Mouse (Mus musculus) adrenal gland, postnatal 25 days (tissue): ENCODE results near the gene Defb23. TPM values are rescaled to one million over a fixed set of nuclear protein-coding genes. Genes with fewer than 3 reads are reported as not detected.
A peak's percentile ranks its signal among the peaks of the same experiment; 100 is the strongest.

Experiments used
- DNase-seq: peaks from one replicate; pipeline ENCODE4 v3.0.0; 2021; ENCODE audit warnings: mixed read lengths
- long read RNA-seq: library from polyadenylated mRNA; stranded (forward); transcript quantifications from one replicate; pipeline ENCODE4 v2.0.0, GENCODE M21; 2021
- total RNA-seq: library from RNA; stranded (reverse); gene quantifications from 2 replicates; pipeline ENCODE4 v1.2.3, GENCODE M21; 2021

Gene Defb23
- total RNA-seq: not detected in 2 replicates
- long read RNA-seq: 0 reads

DNA sequence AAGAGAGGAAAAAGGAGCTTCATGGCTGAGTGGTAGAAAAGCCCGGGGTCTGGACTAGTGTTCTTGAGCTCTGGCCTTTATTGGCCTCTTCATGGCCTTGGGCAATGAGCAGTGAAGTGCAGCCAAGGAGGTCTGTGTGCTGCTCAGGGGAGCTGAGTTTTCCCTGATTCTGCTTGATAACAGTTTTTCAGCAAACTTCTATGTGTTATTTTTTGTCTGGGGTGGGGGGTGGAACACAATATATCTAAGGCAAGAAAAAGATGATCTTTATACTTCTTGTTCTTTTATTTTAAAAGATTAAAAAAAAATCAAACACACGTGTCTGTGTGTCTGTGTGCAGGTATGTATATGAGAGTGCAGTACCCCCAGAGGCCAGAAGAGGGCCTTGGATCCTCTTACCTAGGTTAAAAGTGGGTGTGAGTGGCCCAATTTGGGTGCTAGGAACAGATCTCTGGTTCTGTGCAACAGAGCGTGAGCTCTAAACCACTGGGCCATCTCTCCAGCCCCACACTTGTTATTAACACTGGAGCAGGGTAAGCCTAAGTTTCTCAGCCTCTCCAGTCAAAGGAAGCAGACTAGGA, at the start of gene Defb23:
Gene Defb23 (minus strand): TSS at position 51 of the 581 bp plus-strand sequence.
- no peak for DNase-seq

DNA sequence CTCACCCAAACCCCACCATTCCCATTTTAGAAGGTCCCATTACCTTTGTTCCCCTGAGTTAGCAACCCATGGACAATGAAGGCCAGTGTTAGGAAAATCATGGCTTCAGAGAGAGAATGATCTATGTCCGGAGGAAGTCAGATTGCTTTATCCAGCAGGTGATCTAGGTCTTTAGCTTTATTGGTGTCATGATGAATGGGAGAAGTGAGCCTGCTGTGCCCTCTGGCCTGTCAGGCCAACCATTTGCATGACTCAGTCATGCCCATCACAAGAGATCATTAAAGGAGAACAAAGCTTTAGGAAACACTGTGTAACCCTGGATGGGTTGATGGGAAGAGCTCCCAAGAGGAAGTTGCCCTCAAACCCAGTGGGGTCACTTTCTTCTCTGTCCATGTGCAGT, 47.2 kb upstream of the Defb23 start, which contains the start of gene Defb26:
Gene Defb26 (minus strand): TSS at position 101 of the 400 bp plus-strand sequence.
- DNase-seq: no peak

DNA sequence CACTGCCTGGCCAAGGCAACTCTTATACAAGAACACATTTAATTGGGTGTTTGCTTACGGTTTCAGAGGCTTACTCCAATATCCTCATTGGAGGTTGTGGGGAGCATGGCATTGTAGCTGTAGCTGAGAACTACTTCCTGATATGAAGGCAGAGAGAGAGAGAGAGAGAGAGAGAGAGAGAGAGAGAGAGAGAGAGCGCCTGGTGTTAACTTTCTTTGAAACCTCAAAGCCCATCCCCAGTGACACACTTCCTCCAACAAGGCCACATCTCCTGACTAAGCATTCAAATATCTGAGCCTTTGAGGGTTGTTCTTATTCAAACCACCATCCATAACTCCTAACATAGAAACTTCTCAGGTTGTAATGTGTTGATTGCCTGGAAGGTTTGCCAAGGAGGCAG, 39.5 kb upstream of the Defb23 start:
- DNase-seq: no peak

DNA sequence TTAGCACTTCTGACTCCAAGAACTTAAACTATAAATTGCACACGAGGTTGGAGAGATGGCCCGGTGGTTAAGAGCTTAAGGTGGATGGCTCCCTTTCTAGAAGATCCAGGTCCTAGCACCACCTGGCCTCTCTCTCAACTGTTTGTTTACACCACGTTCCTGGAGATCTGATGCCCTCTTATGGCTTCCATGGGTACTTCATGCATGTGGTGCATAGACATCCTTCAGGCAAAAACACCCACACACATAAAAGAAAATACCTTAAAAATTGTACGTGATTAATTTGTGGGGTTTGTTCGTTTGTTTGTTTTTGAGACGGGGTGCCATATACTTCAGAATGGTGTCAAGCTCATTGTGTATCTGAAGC, 36.4 kb upstream of the Defb23 start:
- DNase-seq: no peak

DNA sequence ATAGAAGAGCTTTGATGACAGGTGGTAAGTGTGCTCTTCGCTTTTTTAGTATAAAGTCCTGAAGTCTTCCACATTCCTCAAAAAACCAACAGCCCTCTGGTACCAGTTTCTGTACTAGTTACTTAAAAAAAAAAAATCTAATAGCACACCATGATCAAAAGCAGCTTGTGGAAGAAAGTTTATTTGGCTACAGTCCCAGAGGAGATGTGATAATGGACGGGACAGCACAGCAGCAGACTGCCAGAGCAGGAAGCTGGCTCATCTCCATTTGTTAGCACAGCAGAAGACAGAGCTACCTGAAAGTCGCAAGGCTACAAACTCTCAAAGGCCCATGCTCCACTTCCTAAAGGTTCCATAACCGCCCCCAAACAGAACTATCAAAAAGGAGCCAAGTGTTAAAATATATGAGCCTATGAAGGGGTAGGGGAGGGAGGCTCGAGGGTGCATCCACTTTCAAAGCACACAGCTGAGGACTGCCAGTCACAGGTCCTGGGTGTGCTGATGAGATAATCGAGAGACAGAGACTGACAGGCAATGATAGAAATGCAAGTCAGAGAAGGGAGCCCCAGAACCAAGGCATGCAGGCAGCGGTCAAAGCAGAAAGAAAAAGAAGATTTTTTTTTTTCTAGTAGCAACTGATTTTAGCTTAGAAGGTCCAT, 35.9 kb upstream of the Defb23 start:
- no peak for DNase-seq

DNA sequence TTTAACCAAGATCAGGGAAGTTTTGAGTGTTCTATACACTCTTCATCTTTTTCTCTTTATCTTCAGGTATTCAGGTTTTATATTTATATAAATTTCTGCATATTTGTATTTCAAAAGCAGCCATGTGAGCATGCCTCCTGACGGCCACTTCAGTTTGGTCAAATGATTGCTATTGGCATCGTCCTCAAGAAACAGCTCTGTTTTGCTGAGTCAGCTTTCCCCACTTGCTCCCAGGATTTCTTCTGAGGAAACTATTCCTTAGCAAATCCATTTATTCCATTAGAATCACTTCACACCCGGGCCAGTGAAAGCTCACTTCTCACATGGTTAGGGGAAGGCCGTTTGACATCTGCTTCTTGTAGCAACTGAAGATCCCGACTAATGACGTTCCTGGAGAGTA, 33.6 kb upstream of the Defb23 start:
- no peak for DNase-seq

DNA sequence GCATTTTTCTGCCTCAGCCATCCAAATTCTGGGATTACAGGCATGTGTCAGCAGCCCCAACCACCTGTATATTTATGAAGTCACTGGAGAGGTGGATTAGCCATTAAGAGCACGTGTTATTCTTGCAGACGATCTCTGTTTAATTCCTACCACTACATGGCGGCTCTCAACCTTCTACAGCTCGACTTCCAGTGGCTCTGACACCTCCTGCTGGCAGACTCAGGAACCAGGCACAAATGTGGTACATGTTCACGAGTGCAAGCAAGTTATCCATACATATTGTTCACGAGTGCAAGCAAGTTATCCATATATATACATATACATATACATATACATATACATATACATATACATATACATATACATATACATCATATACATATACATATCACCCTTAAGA, 28.7 kb upstream of the Defb23 start:
- DNase-seq: no peak

DNA sequence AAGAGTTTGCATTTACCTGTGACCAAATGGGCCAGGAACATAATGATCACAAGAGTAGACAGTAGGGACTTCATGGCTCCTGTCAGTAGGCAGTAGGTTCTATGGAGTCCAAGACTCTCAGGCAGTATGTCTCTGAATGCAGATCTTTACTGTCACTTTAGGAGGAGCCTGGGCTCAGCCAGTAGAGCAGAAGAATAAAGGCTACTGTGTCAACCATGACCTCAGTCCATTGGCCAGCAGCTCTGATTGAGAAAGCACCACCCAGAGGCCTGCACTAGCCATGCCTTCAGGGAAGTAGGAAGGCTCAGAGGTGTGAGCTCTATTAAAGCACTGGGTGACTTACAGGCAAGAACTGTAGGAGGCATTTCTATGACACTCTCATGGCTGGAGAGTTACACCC, 25.6 kb upstream of the Defb23 start, which contains the start of gene Defb22:
Gene Defb22 (minus strand): TSS at position 101 of the 400 bp plus-strand sequence.
- no peak for DNase-seq

DNA sequence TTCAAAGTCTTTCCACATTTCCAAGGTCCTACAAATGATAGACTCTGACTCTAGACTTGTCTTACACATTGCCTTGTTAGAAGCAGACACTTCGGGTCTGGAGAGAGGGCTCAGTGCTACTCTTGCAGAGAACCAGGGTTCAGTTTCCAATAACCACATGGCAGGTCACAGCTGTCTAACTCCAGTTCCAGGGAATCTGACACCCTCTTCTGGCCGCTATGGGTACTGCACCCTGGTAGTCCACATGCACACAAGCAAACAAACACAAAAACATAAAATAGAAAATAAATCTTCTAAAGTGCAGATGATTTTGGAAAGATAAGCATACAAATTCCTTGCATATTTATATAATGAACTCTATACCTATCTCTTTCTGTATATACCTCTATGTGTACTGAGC, 22.6 kb upstream of the Defb23 start:
- DNase-seq: no peak

DNA sequence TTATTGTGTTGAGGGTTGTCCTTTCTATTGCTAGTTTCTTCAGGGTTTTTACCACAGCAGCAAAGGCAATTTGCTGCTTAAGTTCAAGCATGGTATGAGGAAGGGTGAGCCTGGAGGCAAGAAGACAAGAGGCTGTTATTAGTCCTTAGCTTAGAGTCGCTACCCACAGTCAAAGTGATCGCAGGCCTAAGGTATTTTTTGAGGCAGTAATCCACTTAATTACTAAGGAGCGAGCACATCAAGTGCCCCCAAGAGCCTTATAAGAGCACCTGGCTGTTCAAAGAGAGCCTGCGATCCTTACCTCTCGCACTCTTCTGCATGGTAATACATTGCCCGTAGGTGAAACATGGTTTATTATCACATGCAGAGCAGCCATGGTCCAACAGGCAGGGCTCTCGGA, 17.3 kb upstream of the Defb23 start:
- DNase-seq: no peak

DNA sequence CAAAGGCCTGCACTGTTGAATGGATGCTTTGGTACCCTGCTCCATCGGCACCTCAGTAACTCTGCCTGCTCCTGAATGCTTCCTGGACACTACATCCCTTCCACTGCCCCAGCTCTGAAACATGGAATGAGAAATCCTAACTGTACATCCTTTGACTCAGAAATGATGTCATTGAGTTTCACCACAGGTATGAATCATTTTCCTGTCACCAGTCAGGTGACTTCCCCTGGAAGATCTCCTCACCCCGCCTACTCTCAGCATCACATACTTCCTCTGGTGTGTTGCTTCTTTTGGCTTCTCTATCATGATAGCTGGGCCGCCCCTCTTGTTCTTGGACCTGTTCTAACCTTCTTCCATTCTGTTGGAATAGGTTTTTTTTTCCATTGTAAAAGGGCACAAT, 16.5 kb upstream of the Defb23 start:
- no peak for DNase-seq

DNA sequence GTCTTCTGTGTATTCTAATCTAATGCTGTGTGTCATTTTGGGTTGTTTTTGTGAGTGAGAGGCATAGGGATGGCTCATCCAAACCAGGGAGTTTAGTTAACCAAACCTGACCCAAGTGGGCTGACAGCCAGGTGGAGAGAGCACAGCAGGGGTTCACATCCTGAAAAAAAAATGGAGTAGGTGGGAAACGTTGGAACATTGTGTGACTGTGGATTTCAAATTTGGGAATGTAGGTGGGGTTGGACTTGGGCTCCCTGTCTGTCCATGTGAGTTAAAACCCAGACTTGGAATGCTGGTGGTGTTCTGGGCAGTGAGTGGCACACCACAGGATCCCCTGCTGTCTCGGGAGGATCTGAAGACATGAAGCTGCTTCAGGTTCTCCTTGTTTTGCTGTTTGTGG, 12.3 kb upstream of the Defb23 start, which contains the start of gene Defb20:
Gene Defb20 (plus strand): TSS at position 301 of the 400 bp plus-strand sequence.
- DNase-seq: no peak

DNA sequence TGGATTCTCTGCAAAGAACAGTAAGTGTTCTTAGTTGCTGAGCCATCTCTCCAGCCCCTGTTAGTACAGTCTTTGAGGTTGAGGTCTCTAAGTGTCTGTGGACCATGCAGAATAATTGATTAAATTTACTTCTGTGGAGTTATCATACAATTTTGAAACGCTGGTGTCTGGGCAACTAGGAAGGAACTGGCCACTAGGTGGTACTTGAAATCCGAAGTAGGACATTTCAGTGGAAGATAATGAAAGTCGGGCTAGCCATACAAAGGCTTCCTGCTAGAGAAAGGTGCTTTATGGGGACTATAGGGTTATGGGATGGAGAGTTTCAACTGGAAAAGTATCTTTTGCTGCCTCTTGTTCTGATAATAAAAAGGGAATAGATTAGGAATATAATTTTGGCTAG, 8.0 kb upstream of the Defb23 start:
- no peak for DNase-seq

DNA sequence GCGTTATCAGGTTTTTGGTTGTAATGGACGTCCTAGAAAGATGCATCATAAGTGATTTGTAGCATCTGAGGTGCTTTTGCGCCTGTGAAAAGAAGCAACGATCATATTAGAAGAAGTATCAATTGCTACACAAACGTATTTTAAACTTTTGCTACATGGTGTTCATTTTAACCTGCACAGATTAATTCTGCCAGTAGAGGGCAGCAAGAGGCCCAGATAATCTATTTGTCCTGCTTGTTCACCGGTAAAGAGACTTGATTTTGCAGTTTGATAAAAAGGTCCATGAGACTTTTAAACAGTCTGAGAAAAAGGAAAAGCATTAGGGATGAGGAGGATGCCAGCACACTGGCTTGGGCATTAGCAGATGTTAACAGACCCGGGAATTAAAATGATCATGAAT, 6.6 kb upstream of the Defb23 start:
- DNase-seq: peak; percentile 14

DNA sequence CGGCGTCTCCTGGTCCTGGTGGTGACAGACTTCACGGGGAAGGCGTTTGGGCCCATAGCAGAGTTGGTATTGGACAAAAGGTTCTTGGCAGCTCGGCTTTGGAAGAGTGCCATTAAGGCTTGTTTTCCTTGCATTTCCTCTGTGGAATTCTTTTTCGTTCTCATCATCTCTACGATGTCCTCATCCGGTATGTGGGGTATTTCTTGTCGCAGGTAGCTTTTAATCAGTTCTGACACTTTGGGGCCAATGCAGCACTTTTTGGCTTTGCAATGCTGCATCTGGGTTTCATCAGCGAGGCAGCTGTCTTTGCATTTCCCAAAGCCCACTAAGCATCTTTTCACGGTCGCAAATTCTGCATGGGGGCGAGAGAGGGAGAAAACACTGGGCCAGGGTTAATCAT, 5.2 kb downstream of the Defb23 start:
- no peak for DNase-seq

DNA sequence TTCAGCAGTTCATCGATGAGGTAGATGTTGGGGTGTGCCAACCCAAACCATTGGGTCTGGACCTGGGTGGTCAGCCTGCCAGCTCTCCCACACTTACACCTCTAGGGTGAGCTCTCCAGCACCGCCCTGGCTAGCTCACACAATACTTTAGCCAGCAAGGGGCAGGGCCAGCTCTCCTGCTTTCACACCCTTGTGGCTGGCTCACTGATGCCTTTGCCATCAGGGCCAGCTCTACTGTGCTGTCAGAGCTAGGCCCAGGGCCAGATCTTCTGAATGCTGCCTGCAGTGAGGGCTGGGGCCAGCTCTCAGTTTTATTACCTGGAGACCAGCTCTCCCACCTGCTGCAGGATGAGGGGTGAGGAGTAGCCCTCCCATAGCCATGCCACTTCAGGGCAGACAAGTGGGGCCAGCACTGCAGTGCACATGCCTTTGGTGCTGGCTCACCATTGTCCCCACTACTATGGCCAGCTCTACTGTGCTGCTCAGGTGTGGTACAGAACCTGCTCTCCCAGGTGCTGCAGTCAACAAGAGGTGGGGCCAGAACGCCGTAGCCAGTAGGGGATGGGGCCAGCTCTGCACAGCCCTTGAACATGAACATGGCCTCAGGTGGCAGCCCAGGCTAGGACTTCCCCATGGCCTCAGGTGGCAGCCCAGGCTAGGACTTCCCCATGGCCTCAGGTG, 12.2 kb downstream of the Defb23 start:
- no peak for DNase-seq

DNA sequence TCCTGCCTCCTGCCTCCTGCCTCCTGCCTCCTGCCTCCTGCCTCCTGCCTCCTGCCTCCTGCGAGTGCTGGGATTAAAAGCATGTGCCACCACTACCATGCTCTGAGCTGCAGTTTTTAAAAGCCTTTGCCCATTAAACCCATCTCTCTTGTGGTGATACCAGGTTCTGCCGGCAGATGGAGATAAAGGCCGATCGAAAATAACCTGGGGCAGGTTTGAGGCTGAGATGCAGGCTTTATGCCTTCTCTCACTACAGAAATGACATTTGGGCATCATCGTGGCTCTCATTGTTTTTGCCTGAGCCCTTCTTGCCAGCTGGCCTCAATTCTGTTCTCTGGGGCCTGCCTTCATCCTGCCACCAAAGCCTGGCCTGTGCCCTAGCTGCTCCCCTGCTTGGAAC, 14.2 kb downstream of the Defb23 start:
- peak; percentile 60 for DNase-seq

DNA sequence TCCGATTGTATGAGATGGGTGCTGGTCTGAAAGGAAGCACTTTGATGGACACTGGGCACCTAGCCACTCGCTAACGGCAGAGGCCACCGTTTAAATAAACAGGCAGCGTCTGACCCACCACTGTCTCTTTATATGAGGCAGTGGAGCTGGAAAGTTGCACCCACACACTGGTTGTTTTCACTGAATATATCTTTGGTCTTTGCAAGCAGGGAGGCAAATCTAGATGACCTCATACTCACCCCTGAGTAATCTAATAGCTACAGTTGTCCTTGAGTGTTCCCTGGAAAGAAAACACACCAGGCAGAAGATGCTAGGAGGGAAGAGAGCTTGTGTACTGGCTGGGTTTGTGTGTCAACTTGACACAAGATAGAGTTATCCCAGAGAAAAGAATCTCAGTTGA, 17.0 kb downstream of the Defb23 start:
- DNase-seq: no peak

DNA sequence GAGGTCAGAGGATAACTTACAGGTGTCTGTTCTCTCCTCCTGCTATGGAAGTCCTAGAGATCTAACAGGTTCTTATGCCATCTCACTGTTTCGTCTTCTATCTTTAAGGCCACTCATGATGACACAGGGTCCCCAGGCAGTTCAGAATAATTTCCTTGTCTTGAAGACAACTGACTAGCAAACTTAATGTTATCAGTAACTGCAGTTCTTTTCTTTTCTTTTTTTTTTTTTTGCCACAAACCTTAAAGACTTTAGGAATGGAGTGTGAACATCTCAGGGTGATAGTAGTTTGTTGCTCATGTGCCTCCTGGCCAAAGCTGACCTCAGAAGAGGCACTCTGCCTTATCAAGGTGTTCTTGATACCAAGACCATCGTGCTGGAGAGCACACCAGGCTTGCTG, 17.8 kb downstream of the Defb23 start:
- no peak for DNase-seq

DNA sequence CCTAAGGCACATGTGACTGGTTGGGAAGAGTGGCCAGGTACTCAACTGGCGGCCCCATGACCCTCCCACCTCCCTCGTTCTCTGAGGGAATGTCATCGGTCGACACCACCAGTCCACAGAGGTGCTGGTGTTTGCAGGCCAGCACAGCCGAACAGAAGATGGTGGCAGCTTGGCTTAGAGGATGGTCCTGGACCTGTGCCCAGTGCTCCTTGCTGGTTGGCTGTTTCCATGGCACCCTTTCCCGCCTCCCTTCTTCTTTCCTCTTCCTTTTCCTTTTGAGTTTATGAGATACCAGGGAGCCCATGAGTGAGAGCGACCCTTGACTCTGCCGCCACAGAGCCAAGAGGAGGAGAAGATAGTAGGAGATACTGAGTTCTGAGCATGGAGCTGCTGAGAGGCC, 21.1 kb downstream of the Defb23 start:
- DNase-seq: peak; percentile 5

DNA sequence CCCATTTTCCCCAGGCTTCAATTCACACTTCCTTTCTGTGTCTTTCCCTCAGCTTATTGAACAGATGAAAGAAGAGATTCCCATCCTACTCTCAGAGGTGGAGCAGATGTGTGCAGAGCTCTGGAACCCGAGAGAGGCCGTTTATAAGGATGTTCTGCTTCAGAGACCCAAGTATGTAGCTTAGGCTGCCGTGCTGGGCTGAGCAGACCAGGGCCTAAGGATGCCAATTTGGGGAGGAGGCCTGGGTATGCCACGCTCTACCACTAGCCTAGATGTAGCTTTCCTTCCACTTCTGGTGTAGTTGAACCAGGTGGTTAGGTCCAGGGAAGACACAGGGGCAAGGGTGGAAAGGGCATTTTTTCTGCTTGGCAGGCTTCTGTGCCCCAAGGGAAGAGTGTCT, 22.1 kb downstream of the Defb23 start:
- no peak for DNase-seq

DNA sequence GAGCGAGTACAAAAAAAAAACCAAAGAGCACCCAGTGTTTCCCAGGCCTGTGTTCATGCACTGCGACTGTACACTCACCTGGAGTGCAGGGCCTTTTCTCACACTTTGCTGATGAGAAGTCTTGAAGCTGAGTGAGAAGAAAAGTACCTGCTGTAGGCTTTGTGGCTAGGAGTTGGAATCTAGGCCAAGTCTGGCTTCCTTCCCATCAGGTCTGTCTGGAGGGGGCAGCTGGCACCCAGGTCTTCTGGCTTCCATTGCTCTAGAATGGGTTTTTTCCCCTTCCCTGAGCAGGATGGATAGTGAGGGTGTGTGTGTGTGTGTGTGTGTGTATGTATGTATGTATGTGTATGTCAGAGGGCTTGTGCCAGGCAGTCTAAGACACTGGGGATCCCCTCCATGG, 24.6 kb downstream of the Defb23 start:
- no peak for DNase-seq

DNA sequence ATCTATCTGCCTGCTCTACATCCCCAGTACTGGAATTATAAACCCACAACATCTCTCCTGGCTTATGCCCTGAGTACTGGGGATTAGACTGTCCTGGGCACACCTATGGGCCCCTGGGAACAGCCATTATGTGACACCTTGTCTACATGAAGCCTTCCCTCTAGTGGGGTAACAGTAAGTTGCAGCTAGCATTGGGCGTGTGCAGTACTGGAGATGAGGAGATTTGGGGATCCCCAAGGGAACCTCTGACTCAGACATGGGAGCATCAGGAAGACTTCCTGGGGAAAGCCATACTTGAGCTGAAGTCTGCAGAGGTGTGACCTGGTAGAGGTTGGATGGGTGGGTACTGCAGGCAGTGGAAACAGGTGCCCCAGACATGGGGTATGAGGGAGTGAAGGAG, 25.5 kb downstream of the Defb23 start:
- DNase-seq: no peak
